Mouse (Mus musculus) ES-E14 (cell line): ENCODE results near the gene Ddx39. TPM values are rescaled to one million over a fixed set of nuclear protein-coding genes. Genes with fewer than 3 reads are reported as not detected.
A peak's percentile ranks its signal among the peaks of the same experiment; 100 is the strongest.

Experiments
- DNase-seq: peaks from one replicate; pipeline ENCODE4 v3.0.0-alpha.2; 2013; ENCODE audit warnings: low read depth, low spot score
- H3K27ac ChIP-seq: 2 replicates; pipeline ENCODE4 v1.5.1; 2012; ENCODE audit warnings: low read depth, mild to moderate bottlenecking, low read length, moderate library complexity, mixed read lengths; ENCODE audit not compliant: poor library complexity, insufficient read depth, severe bottlenecking
- H3K36me3 ChIP-seq: 2 replicates; pipeline ENCODE4 v1.6.1; 2012; ENCODE audit warnings: mild to moderate bottlenecking, low read length, moderate library complexity, mixed read lengths; ENCODE audit not compliant: control insufficient read depth, poor library complexity, insufficient read depth, severe bottlenecking
- H3K4me1 ChIP-seq, 2 experiments: fragments of 150-350 bp in 1 of 2; sonication (generic) in 1 of 2; 2 replicates each; pipeline ENCODE4 v1.6.1; 2012; ENCODE audit warnings: low read length in 2 of 2, mild to moderate bottlenecking in 1 of 2, mixed read lengths in 1 of 2; ENCODE audit not compliant: control insufficient read depth in 2 of 2, insufficient read depth in 2 of 2, poor library complexity in 1 of 2
- H3K4me3 ChIP-seq, 2 experiments: fragments of 150-350 bp in 1 of 2; sonication (generic) in 1 of 2; 2 replicates each; pipeline ENCODE4 v1.5.1; 2012; ENCODE audit warnings: low read length in 2 of 2, low read depth in 1 of 2, mild to moderate bottlenecking in 1 of 2, mixed read lengths in 1 of 2; ENCODE audit not compliant: insufficient read depth in 1 of 2, poor library complexity in 1 of 2, severe bottlenecking in 1 of 2
- H3K9ac ChIP-seq: 2 replicates; pipeline ENCODE4 v1.6.1; 2012; ENCODE audit warnings: low read depth, mild to moderate bottlenecking, low read length, mixed read lengths; ENCODE audit not compliant: poor library complexity, insufficient read depth, severe bottlenecking
- H3K9me3 ChIP-seq: fragments of 150-350 bp; sonication (generic); 2 replicates; pipeline ENCODE4 v1.6.1; 2012; ENCODE audit warnings: low read depth, mild to moderate bottlenecking, low read length; ENCODE audit not compliant: control insufficient read depth, insufficient read depth
- CHD2 ChIP-seq: IDR thresholded peaks from 2 replicates; pipeline ENCODE4 v1.6.1; 2014; ENCODE audit warnings: mild to moderate bottlenecking, low read depth, low read length, inconsistent platforms
- HCFC1 ChIP-seq: IDR thresholded peaks from 2 replicates; pipeline ENCODE4 v1.6.1; 2012; ENCODE audit warnings: low read length, inconsistent platforms, borderline replicate concordance; ENCODE audit not compliant: insufficient read depth
- MAFK ChIP-seq: IDR thresholded peaks from 2 replicates; pipeline ENCODE4 v1.6.1; 2014; ENCODE audit warnings: mild to moderate bottlenecking, low read depth, low read length, inconsistent platforms; ENCODE audit not compliant: insufficient read depth
- ZC3H11A ChIP-seq: IDR thresholded peaks from 2 replicates; pipeline ENCODE4 v1.6.1; 2012; ENCODE audit warnings: low read depth, mild to moderate bottlenecking, inconsistent platforms, low read length, borderline replicate concordance
- ZNF384 ChIP-seq: IDR thresholded peaks from 2 replicates; pipeline ENCODE4 v1.6.1; 2012; ENCODE audit warnings: low read depth, low read length, inconsistent platforms
- in situ Hi-C, 2 experiments: fragments of 600-800 bp; cut with MboI; formaldehyde crosslinking; loops; one replicate each; pipeline ENCODE4 v1.15.1; 2025; ENCODE audit warnings: low sequenced_read_pairs in 2 of 2, inconsistent platforms in 1 of 2; ENCODE audit not compliant: unreplicated experiment in 2 of 2
- total RNA-seq: library from RNA; depleted of rRNA; stranded (reverse); fragments of 300-350 nt; gene quantifications from 2 replicates; pipeline ENCODE4 v1.2.3, GENCODE M21; 2012

Gene Ddx39
- total RNA-seq, 1 experiment = 324 TPM

GRCm38 (mm10) chr8:83747661-83748346 lies 32.8 kb downstream of the Ddx39 start:
- no peak for DNase-seq
- TF ChIP-seq CHD2 (no peak), ZC3H11A (no peak), HCFC1 (no peak), MAFK (no peak), ZNF384 (no peak)
- in situ Hi-C loops = no loop called here
- no peaks in the 10 kb centered on the region for H3K9me3 ChIP-seq
- H3K4me3 ChIP-seq = peak overlapping the region; percentile 41 to 70
- H3K36me3 ChIP-seq = no peaks in the 10 kb centered on the region
- no peak overlapping the region for H3K27ac ChIP-seq
- H3K9ac ChIP-seq = 0 out of 2 replicates have a peak overlapping the region, but pooled peaks have one; percentile 0
- peaks cover 4 to 5% of the 10 kb centered on the region in 2 experiments; a peak in 2 of 4 replicates for H3K4me1 ChIP-seq

GRCm38 (mm10) chr8:83748708-83749107 lies 33.7 kb downstream of the Ddx39 start:
- H3K9me3 ChIP-seq = no peaks in the 10 kb centered on the region
- DNase-seq = no peak
- TF ChIP-seq HCFC1 (no peak), MAFK (no peak), ZC3H11A (no peak), ZNF384 (no peak), CHD2 (no peak)
- H3K9ac ChIP-seq = no peak overlapping the region
- no peak overlapping the region for H3K4me3 ChIP-seq
- no peaks in the 10 kb centered on the region for H3K36me3 ChIP-seq
- peaks cover 4 to 5% of the 10 kb centered on the region in 2 experiments; a peak in 2 of 4 replicates for H3K4me1 ChIP-seq
- H3K27ac ChIP-seq = no peak overlapping the region
- in situ Hi-C loops = no loop called here

- Histone ChIP-seq H3K27ac (no peak overlapping the region), H3K9me3 (no peaks in the 10 kb centered on the region), H3K36me3 (no peaks in the 10 kb centered on the region), H3K4me1 (peaks cover 4 to 5% of the 10 kb centered on the region in 2 experiments; a peak in 2 of 4 replicates), H3K9ac (no peak overlapping the region), H3K4me3 (no peak overlapping the region)
- in situ Hi-C loops = no loop called here
- DNase-seq = no peak
- TF ChIP-seq CHD2 (no peak), MAFK (no peak), ZC3H11A (no peak), ZNF384 (no peak), HCFC1 (no peak)
Observed at GRCm38 (mm10) chr8:83749265-83749664, 34.3 kb downstream of the Ddx39 start.

- no peak for DNase-seq
- Histone ChIP-seq H3K4me1 (0 out of 4 replicates have a peak, but pooled peaks cover 0 to 4% of the 10 kb centered on the region in 2 experiments), H3K27ac (no peak overlapping the region), H3K36me3 (no peaks in the 10 kb centered on the region), H3K4me3 (no peak overlapping the region), H3K9ac (no peak overlapping the region), H3K9me3 (no peaks in the 10 kb centered on the region)
- in situ Hi-C loops = no loop called here
- no peak for TF ChIP-seq ZC3H11A
Observed at GRCm38 (mm10) chr8:83754149-83754548, 39.2 kb downstream of the Ddx39 start.

GRCm38 (mm10) chr8:83756273-83756672 lies 41.3 kb downstream of the Ddx39 start:
- Histone ChIP-seq H3K36me3 (no peaks in the 10 kb centered on the region), H3K4me1 (0 out of 4 replicates have a peak, but pooled peaks cover 0 to 2% of the 10 kb centered on the region in 2 experiments), H3K4me3 (no peak overlapping the region), H3K9me3 (no peaks in the 10 kb centered on the region), H3K9ac (no peak overlapping the region), H3K27ac (no peak overlapping the region)
- DNase-seq = no peak
- in situ Hi-C loops = no loop called here
- TF ChIP-seq MAFK = no peak
- TF ChIP-seq HCFC1 = no peak
- no peak for TF ChIP-seq ZC3H11A
- TF ChIP-seq ZNF384 = no peak
- no peak for TF ChIP-seq CHD2
